Mouse (Mus musculus) lung, postnatal 4 days (tissue): ENCODE measurements around the gene Armt1.

ENCODE experiments used
- DNase-seq, 2 experiments: peaks; one replicate each; pipeline ENCODE4 v3.0.0; 2021

Gene Armt1

GRCm38 (mm10) chr10:4435416-4435815 is 3.1 kb downstream of the Armt1 start:
- no peak for DNase-seq

- DNase-seq = no peak
Measured at GRCm38 (mm10) chr10:4456409-4456808, 24.1 kb downstream of the Armt1 start.

- no peak for DNase-seq
Measured at GRCm38 (mm10) chr10:4460201-4460600, 27.9 kb downstream of the Armt1 start.

GRCm38 (mm10) chr10:4465799-4466198 is 33.5 kb downstream of the Armt1 start:
- no peak for DNase-seq

- DNase-seq = no peak
Measured at GRCm38 (mm10) chr10:4469406-4469805, 37.1 kb downstream of the Armt1 start.

GRCm38 (mm10) chr10:4473591-4473993 is 41.3 kb downstream of the Armt1 start:
- peak; percentile 28 to 70 for DNase-seq

GRCm38 (mm10) chr10:4475431-4475830 is 43.2 kb downstream of the Armt1 start:
- DNase-seq = no peak

- no peak for DNase-seq
Measured at GRCm38 (mm10) chr10:4476604-4477003, 44.3 kb downstream of the Armt1 start.

- DNase-seq = no peak
Measured at GRCm38 (mm10) chr10:4480929-4481328, 48.7 kb downstream of the Armt1 start.

GRCm38 (mm10) chr10:4481695-4482094 is 49.4 kb downstream of the Armt1 start:
- DNase-seq = no peak

GRCm38 (mm10) chr10:4482355-4482754 is 50.1 kb downstream of the Armt1 start, which contains the start of gene Ccdc170:
TSS of gene Ccdc170 (plus strand) at chr10:4482502.
- DNase-seq = peak in 1 of 2 experiments; percentile 21

GRCm38 (mm10) chr10:4483848-4484247 is 51.6 kb downstream of the Armt1 start:
- DNase-seq = no peak

GRCm38 (mm10) chr10:4484986-4485385 is 52.7 kb downstream of the Armt1 start:
- no peak for DNase-seq

GRCm38 (mm10) chr10:4489865-4490264 is 57.6 kb downstream of the Armt1 start:
- DNase-seq = no peak

GRCm38 (mm10) chr10:4491281-4491680 is 59.0 kb downstream of the Armt1 start:
- DNase-seq = no peak

- DNase-seq = no peak
Measured at GRCm38 (mm10) chr10:4492045-4492444, 59.8 kb downstream of the Armt1 start.

GRCm38 (mm10) chr10:4492909-4493308 is 60.6 kb downstream of the Armt1 start:
- DNase-seq = no peak

GRCm38 (mm10) chr10:4503251-4503650 is 71.0 kb downstream of the Armt1 start:
- no peak for DNase-seq
